Mouse (Mus musculus) heart, adult 2 months (tissue): ENCODE measurements around the gene Zc3h13.

Experiments used
- CTCF ChIP-seq: fragments of 200-600 bp; IDR thresholded peaks from 2 replicates; pipeline ENCODE4 v1.8.1; 2022; ENCODE audit warnings: antibody characterized with exemption, mild to moderate bottlenecking, moderate library complexity
- POLR2A ChIP-seq: fragments of 200-500 bp; IDR thresholded peaks from 2 replicates; pipeline ENCODE4 v1.6.1; 2011; ENCODE audit warnings: mild to moderate bottlenecking, low read depth, low read length, control low read depth; ENCODE audit not compliant: insufficient read depth

DNA sequence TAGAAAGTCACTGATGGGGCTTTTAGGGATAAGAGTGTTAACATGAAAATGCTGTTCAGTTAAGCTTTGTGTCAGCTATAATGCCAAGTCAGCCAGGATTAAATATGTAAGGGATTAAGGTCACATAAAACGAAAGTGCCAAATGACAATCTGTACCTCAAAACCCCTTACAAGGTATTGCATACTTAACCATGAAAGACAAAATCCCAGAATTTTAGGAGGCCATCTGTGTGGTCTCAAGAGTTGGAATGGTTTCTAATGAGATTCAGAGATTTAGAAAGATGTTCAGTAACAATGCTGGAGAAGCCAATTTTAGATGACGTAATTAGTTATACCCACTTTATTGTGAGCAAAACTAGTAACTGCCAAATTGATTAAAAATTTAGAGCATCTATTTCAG, 30.3 kb downstream of the Zc3h13 start:
- TF ChIP-seq CTCF (no peak), POLR2A (no peak)
